Mouse (Mus musculus): ENCODE data around the gene Crtc2. TPM values are rescaled to one million over a fixed set of nuclear protein-coding genes. Genes with fewer than 3 reads are reported as not detected.
"Not testable (repeated sequence)": the region's sequence is repeated elsewhere in the genome, so short reads cannot be mapped to it uniquely, and the experiment has no call there.

Crtc2 gene
- polyA plus RNA-seq, 1 experiment from 2014 or later, result 26.6 TPM

GRCm38 (mm10) chr3:90276858-90277257 lies 22.9 kb downstream of the Crtc2 start:
- no peak overlapping the region for H3K27ac ChIP-seq
- peaks cover 33% of the 10 kb centered on the region for H3K36me3 ChIP-seq (replicated peaks)
- H3K9me3 ChIP-seq, result no peaks in the 10 kb centered on the region
- 56% methylated on average over 16 of the region's 16 CpGs for WGBS
- H3K27me3 ChIP-seq (replicated peaks), result no peaks in the 10 kb centered on the region
- no peaks in the 10 kb centered on the region for H3K4me1 ChIP-seq
- H3K9ac ChIP-seq, result no peak overlapping the region
- no peak overlapping the region for H3K4me2 ChIP-seq
- no peak for ATAC-seq (replicated peaks)
- no peak overlapping the region for H3K4me3 ChIP-seq

DNA sequence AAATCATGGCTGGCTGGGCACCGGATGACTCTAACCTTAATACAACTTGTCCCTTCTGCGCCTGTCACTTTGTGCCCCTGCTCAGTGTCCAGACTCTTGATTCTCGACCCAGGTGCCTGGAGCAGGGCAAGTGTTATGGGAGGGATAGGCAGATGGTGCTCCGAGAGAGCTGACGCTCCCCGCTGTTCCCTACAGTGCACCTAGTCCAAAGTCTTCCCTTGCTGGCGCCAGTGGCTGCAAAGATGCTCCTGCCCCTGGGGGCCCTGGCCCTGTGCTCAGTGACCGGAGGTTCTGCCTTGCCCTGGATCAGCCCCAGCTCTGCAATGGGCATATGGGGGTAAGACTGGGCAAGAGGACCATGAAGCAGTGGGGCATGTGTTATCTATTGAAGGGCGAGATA lies 23.8 kb downstream of the Crtc2 start:
- H3K4me2 ChIP-seq, result no peak overlapping the region
- H3K36me3 ChIP-seq (replicated peaks), result peaks cover 27% of the 10 kb centered on the region
- no peaks in the 10 kb centered on the region for H3K9me3 ChIP-seq
- no peak overlapping the region for H3K4me3 ChIP-seq
- H3K9ac ChIP-seq, result no peak overlapping the region
- WGBS, result 93% methylated on average over 9 of the region's 9 CpGs
- H3K4me1 ChIP-seq, result no peaks in the 10 kb centered on the region
- ATAC-seq (replicated peaks), result no peak
- no peaks in the 10 kb centered on the region for H3K27me3 ChIP-seq (replicated peaks)
- H3K27ac ChIP-seq, result no peak overlapping the region

- Histone ChIP-seq H3K9me3 (no peaks in the 10 kb centered on the region), H3K27me3 (replicated peaks) (no peaks in the 10 kb centered on the region), H3K4me2 (no peak overlapping the region), H3K36me3 (replicated peaks) (peaks cover 27% of the 10 kb centered on the region), H3K27ac (no peak overlapping the region), H3K4me1 (no peaks in the 10 kb centered on the region), H3K9ac (no peak overlapping the region), H3K4me3 (no peak overlapping the region)
- WGBS, result 97% methylated on average over 10 of the region's 10 CpGs
- ATAC-seq (replicated peaks), result no peak
Observed at GRCm38 (mm10) chr3:90278211-90278610, 24.2 kb downstream of the Crtc2 start.

- Histone ChIP-seq H3K27me3 (replicated peaks) (no peaks in the 10 kb centered on the region), H3K4me3 (no peak overlapping the region), H3K9ac (no peak overlapping the region), H3K4me2 (no peak overlapping the region), H3K4me1 (no peaks in the 10 kb centered on the region), H3K36me3 (replicated peaks) (peaks cover 25% of the 10 kb centered on the region), H3K9me3 (no peaks in the 10 kb centered on the region), H3K27ac (no peak overlapping the region)
- no peak for ATAC-seq (replicated peaks)
- 92% methylated on average over 9 of the region's 9 CpGs for WGBS
Observed at GRCm38 (mm10) chr3:90279216-90279615, 25.3 kb downstream of the Crtc2 start.

- Histone ChIP-seq H3K9me3 (no peaks in the 10 kb centered on the region), H3K4me3 (no peak overlapping the region), H3K27ac (no peak overlapping the region), H3K27me3 (replicated peaks) (no peaks in the 10 kb centered on the region), H3K9ac (no peak overlapping the region), H3K36me3 (replicated peaks) (peaks cover 24% of the 10 kb centered on the region), H3K4me2 (no peak overlapping the region), H3K4me1 (no peaks in the 10 kb centered on the region)
- WGBS, result 96% methylated on average over 7 of the region's 7 CpGs
- ATAC-seq (replicated peaks), result no peak
Observed at GRCm38 (mm10) chr3:90279743-90280142, 25.8 kb downstream of the Crtc2 start.

DNA sequence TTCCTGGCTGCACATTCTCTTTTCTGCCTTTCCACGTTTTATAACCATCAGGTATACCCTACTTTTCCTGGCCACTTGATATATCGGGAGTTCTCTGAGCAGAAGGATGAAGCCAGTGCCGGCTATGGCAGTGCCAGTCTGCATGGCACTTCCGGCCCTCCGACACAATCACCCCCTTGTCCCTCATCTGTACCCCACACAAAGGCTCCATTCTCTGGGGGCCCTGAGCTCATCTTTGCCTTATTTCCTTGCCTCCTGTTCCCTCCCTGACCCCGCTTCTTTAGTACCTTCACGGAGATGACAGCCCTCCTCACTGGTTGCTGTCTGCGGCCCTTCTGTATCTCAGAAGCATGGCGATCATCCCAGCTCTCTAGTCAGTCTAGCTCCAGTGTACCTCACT lies 26.7 kb downstream of the Crtc2 start:
- Histone ChIP-seq H3K9me3 (no peaks in the 10 kb centered on the region), H3K4me1 (no peaks in the 10 kb centered on the region), H3K4me3 (no peak overlapping the region), H3K4me2 (no peak overlapping the region), H3K9ac (no peak overlapping the region), H3K27me3 (replicated peaks) (no peaks in the 10 kb centered on the region), H3K27ac (no peak overlapping the region), H3K36me3 (replicated peaks) (peaks cover 20% of the 10 kb centered on the region)
- WGBS, result 90% methylated on average over 9 of the region's 9 CpGs
- no peak for ATAC-seq (replicated peaks)

GRCm38 (mm10) chr3:90284150-90284549 lies 30.2 kb downstream of the Crtc2 start:
- ATAC-seq (replicated peaks), result no peak
- H3K27ac ChIP-seq, result no peak overlapping the region
- WGBS, result 98% methylated on average over 2 of the region's 2 CpGs

GRCm38 (mm10) chr3:90289403-90289802 lies 35.4 kb downstream of the Crtc2 start:
- H3K9me3 ChIP-seq; H3K4me2 ChIP-seq; H3K27me3 ChIP-seq (replicated peaks); H3K9ac ChIP-seq; H3K4me3 ChIP-seq; H3K36me3 ChIP-seq (replicated peaks); ATAC-seq (replicated peaks); H3K27ac ChIP-seq: not testable (repeated sequence)
- WGBS, result 78% methylated on average over 2 of the region's 3 CpGs
- H3K4me1 ChIP-seq, result peaks cover 12% of the 10 kb centered on the region

More at GRCm38 (mm10) chr3:90284150-90284549, 30.2 kb downstream of the Crtc2 start:
- Histone ChIP-seq H3K9ac (no peak overlapping the region), H3K4me1 (no peaks in the 10 kb centered on the region), H3K27me3 (replicated peaks) (no peaks in the 10 kb centered on the region), H3K9me3 (no peaks in the 10 kb centered on the region), H3K4me3 (no peak overlapping the region), H3K4me2 (no peak overlapping the region), H3K36me3 (replicated peaks) (peaks cover 9% of the 10 kb centered on the region)

- WGBS, result 84% methylated on average over 1 of the region's 1 CpGs
- Histone ChIP-seq H3K4me1 (peaks cover 23% of the 10 kb centered on the region), H3K9ac (no peak overlapping the region), H3K36me3 (replicated peaks) (no peaks in the 10 kb centered on the region), H3K4me3 (no peak overlapping the region), H3K9me3 (no peaks in the 10 kb centered on the region), H3K27me3 (replicated peaks) (no peaks in the 10 kb centered on the region), H3K4me2 (no peak overlapping the region), H3K27ac (no peak overlapping the region)
- no peak for ATAC-seq (replicated peaks)
Observed at GRCm38 (mm10) chr3:90290602-90291001, 36.6 kb downstream of the Crtc2 start.

- Histone ChIP-seq H3K4me3 (peak overlapping the region; percentile 79), H3K4me1 (peaks cover 27% of the 10 kb centered on the region), H3K9me3 (no peaks in the 10 kb centered on the region), H3K9ac (peak overlapping the region; percentile 81), H3K27ac (peak overlapping the region; percentile 98), H3K27me3 (replicated peaks) (no peaks in the 10 kb centered on the region), H3K36me3 (replicated peaks) (no peaks in the 10 kb centered on the region), H3K4me2 (peak overlapping the region; percentile 68)
- ATAC-seq (replicated peaks), result no peak
- 42% methylated on average over 2 of the region's 2 CpGs for WGBS
Observed at GRCm38 (mm10) chr3:90291982-90292344, 38.0 kb downstream of the Crtc2 start.

DNA sequence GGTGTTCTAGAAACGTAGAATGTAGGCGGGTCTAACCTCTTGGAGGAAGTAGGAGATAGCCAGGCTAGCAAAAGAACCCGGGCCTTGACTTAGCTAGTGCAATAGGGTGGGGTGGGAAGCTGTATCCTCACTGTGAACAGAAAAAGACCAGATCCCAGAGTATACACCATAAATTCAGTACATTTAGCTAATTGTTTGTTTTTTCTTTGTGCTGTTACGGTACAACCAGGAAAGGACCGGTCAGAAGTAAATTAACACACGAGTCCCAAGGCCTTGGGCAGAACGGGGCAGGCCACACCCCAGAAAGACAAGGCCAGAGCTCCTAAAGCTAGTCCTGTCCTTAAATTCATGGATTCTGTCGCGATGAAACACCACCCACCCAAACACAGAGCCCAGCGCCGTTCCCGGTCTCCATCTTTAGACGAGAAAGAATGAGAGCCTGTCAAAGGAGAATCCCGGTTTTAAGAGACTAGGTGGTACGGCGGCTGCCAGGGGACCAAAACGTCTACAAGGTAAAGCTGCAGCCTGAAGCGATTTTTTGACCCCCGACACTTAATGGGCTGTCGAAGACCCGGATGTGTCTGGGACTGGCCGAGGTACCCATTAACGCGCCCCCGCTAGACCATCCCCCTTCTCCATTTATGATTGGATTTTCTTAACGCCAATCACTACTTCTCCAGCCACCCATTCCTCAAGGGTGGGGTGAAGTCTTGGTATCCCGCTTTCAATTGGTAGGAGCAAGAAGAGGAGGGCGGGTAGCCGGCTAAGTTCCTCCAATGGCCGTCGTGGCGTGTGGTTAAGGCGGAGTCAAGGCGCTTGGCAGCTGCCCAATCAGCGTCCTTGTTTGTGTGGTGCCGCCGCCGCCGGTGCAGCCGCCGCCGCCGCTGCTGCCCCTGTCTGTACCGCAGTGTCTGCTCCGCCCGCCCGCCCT lies 38.6 kb downstream of the Crtc2 start, which contains the start of gene Gatad2b:
Gatad2b (plus strand) TSS at position 834 of the 931 bp plus-strand sequence.
- WGBS, result under 1% methylated on average over 43 of the region's 47 CpGs
- Histone ChIP-seq H3K27me3 (replicated peaks) (no peaks in the 10 kb centered on the region), H3K9me3 (no peaks in the 10 kb centered on the region), H3K4me2 (peak within 1 kb of the TSS; percentile 91), H3K4me3 (peak within 1 kb of the TSS; percentile 79), H3K27ac (peak within 1 kb of the TSS; percentile 98), H3K36me3 (replicated peaks) (no peaks in the 10 kb centered on the region), H3K9ac (peak within 1 kb of the TSS; percentile 81), H3K4me1 (peaks cover 31% of the 10 kb centered on the region)
- peak; percentile 99 for ATAC-seq (replicated peaks)

DNA sequence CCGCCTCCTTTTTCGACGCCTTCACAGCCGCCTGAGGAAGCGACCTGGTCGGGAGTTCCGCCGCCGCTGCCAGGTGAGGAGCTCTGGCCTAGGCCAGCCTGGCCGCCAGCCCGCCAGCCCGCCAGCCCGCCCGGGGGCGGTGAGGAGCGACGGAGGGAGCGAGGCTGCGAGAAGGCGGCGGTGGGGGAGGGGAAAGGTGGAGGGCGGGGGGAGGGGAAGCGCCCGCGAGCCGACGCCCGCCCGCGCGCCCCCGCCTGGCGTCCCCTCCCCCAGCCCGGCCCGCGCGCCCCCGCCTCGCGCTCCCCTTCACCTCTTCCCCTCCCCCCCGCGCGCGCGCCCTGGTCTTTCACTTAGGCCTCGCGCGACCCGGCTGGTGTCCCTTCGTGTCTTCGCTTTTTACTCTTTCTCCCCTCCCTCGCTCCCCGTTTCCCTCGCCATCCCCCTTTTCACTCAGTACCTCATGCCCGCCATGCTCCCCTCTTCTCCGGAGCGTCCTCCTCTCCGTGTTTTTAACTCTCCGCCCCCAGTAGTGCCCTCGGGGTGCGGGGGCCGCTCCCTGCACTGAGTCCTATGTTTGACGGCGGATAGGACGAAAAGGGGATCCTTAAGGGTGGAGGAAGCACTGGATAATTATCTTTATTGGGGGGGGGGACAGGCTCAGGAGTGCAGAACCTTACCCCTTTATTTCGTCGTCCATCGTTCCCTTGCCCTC lies 39.5 kb downstream of the Crtc2 start:
- Histone ChIP-seq H3K4me3 (peak overlapping the region; percentile 79), H3K4me1 (peaks cover 37% of the 10 kb centered on the region), H3K4me2 (peak overlapping the region; percentile 91), H3K9ac (peak overlapping the region; percentile 80), H3K27me3 (replicated peaks) (no peaks in the 10 kb centered on the region), H3K27ac (peak overlapping the region; percentile 93), H3K9me3 (no peaks in the 10 kb centered on the region), H3K36me3 (replicated peaks) (no peaks in the 10 kb centered on the region)
- WGBS, result under 1% methylated on average over 42 of the region's 68 CpGs
- ATAC-seq (replicated peaks), result peak; percentile 62

Data from midbrain, embryonic 15.5 days (tissue).